Mouse (Mus musculus) spleen, adult 2 months (tissue): Measurements from ENCODE around the gene Rgs11.

Experiments used
- CTCF ChIP-seq: fragments of 200-500 bp; IDR thresholded peaks from 2 replicates; pipeline ENCODE4 v1.5.1; 2011; ENCODE audit warnings: mild to moderate bottlenecking, inconsistent platforms; ENCODE audit not compliant: insufficient read depth, insufficient read length, insufficient replicate concordance; ENCODE audit errors: extremely low read depth
- POLR2A ChIP-seq: fragments of 200-500 bp; IDR thresholded peaks from 2 replicates; pipeline ENCODE4 v1.6.1; 2011; ENCODE audit warnings: low read depth, low read length, inconsistent platforms

DNA sequence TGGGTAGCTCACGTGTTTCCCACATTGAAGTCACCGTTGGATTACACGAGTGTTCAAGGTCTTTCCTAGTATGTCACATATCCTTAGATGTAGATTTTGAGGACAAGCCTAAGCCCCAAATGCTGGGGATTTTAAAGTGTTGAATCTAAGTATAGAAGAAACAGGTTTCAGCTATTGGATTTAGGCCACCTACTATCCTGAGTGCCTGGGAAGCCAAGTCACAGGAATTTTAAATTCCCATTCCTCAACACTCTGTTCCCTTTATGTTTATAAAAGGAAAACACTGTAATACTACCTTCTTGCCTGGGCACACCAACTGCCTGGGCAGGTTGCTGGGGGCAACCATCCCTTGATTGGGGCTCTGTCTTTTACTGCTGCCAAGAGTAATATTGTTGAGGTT lies 21.6 kb upstream of the Rgs11 start:
- no peak for TF ChIP-seq CTCF
- TF ChIP-seq POLR2A, result no peak
